Mouse (Mus musculus) v-Abl transformed pro-B cells (cell line): ENCODE measurements around the gene Polr3b.

Experiments used
- in situ Hi-C, 2 experiments: fragments of 400-800 bp; cut with MboI; formaldehyde crosslinking; loops; one replicate each; pipeline ENCODE4 v1.15.1; 2025; ENCODE audit not compliant: unreplicated experiment in 2 of 2

Polr3b gene

GRCm38 (mm10) chr10:84702115-84702514, 80.0 kb downstream of the Polr3b start:
- in situ Hi-C loops, result no loop called here

GRCm38 (mm10) chr10:84704594-84704993, 82.5 kb downstream of the Polr3b start:
- in situ Hi-C loops, result no loop called here

- in situ Hi-C loops, result no loop called here
Observed at GRCm38 (mm10) chr10:84705234-84705633, 83.1 kb downstream of the Polr3b start.

GRCm38 (mm10) chr10:84706543-84706942, 84.5 kb downstream of the Polr3b start:
- in situ Hi-C loops, result no loop called here

GRCm38 (mm10) chr10:84707226-84707625, 85.1 kb downstream of the Polr3b start:
- in situ Hi-C loops, result no loop called here

GRCm38 (mm10) chr10:84707752-84708530, 85.8 kb downstream of the Polr3b start:
- in situ Hi-C loops, result no loop called here

GRCm38 (mm10) chr10:84710192-84710591, 88.1 kb downstream of the Polr3b start:
- in situ Hi-C loops, result no loop called here

- in situ Hi-C loops, result no loop called here
Observed at GRCm38 (mm10) chr10:84710827-84711226, 88.7 kb downstream of the Polr3b start.

GRCm38 (mm10) chr10:84711479-84711878, 89.4 kb downstream of the Polr3b start:
- in situ Hi-C loops, result no loop called here

- in situ Hi-C loops, result no loop called here
Observed at GRCm38 (mm10) chr10:84711940-84712339, 89.8 kb downstream of the Polr3b start.

GRCm38 (mm10) chr10:84712532-84712931, 90.4 kb downstream of the Polr3b start:
- in situ Hi-C loops, result no loop called here

- in situ Hi-C loops, result no loop called here
Observed at GRCm38 (mm10) chr10:84713043-84713442, 91.0 kb downstream of the Polr3b start.

GRCm38 (mm10) chr10:84715639-84716038, 93.5 kb downstream of the Polr3b start:
- in situ Hi-C loops, result no loop called here

GRCm38 (mm10) chr10:84716581-84716980, 94.5 kb downstream of the Polr3b start:
- in situ Hi-C loops, result no loop called here

GRCm38 (mm10) chr10:84722711-84723110, 100.6 kb downstream of the Polr3b start:
- in situ Hi-C loops, result loop anchor here (5.0 to 10.0 kb wide), 2 partner anchors 50 to 322 kb away; no protein-coding TSS in a partner anchor

GRCm38 (mm10) chr10:84727005-84727404, 104.9 kb downstream of the Polr3b start:
- in situ Hi-C loops, result loop anchor here in 1 of 2 experiments (10.0 kb wide), 1 partner anchor 318 kb away; no protein-coding TSS in a partner anchor

GRCm38 (mm10) chr10:84727760-84728159, 105.7 kb downstream of the Polr3b start:
- in situ Hi-C loops, result loop anchor here in 1 of 2 experiments (10.0 kb wide), 1 partner anchor 317 kb away; no protein-coding TSS in a partner anchor

GRCm38 (mm10) chr10:84730078-84730477, 108.0 kb downstream of the Polr3b start:
- in situ Hi-C loops, result no loop called here

GRCm38 (mm10) chr10:84730956-84731355, 108.9 kb downstream of the Polr3b start:
- in situ Hi-C loops, result no loop called here

- in situ Hi-C loops, result no loop called here
Observed at GRCm38 (mm10) chr10:84733511-84733910, 111.4 kb downstream of the Polr3b start.

- in situ Hi-C loops, result no loop called here
Observed at GRCm38 (mm10) chr10:84754851-84755785, 133.0 kb downstream of the Polr3b start.
